Mouse (Mus musculus): ENCODE data around the gene Iars2.

DNA sequence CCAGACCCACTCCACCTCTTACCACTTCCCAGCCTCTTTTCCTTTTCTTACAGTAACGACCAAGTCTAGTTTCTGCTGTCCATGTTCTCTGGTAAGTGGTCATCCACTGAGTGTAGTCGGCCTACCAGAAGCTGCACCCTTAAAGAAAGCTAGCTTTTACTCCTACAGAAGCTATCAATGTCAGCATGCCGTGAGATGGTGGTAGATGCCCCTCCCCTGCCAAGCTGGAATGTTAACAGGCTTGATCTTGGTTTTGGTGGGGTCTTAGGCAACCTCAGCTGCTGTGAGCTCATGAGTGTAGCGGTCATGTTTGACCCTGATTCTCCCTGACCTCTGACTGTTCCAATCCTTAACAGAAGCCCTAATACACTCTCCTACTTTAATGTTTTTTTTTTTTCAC, 29.0 kb upstream of the Iars2 start:
- TF ChIP-seq GATA1 (IDR thresholded peaks at IDR 0.05; ENCODE audit: low read length) (no peak), TAL1 (IDR thresholded peaks at IDR 0.05; ENCODE audit: low read length) (no peak)
